Mouse (Mus musculus) layer of hippocampus, postnatal 25 days (tissue): Measurements from ENCODE around the gene Epb41l3. TPM values are rescaled to one million over a fixed set of nuclear protein-coding genes. Genes with fewer than 3 reads are reported as not detected.

Experiments used
- DNase-seq, 2 experiments: peaks; one replicate each; pipeline ENCODE4 v3.0.0; 2022; ENCODE audit warnings: mixed read lengths in 2 of 2, low spot score in 1 of 2; ENCODE audit errors: extremely low spot score in 1 of 2
- total RNA-seq, 2 experiments: library from RNA; stranded (reverse); gene quantifications; 2 replicates each; pipeline ENCODE4 v1.2.3; 2021

Epb41l3 gene
- total RNA-seq, 2 experiments from 2014 or later, result 127 to 132 TPM

DNA sequence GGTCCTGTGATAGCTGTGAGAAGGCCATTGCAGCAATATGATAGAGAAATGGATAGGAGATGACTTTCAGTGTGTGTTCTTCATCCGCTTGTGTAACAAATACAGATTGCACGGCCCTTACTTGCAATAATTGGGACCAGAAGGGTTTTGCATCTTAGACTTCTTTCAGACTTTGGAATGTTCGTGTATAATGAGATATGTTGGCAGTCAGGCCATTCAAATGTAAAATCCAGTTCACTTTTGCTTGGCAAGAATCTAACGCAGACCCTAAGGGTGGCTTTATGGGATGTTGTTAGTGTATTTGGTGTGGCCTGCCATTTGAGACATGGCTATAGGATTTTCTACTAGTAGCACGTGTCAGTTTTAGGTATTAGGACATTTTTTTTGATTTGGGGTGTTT is 102.5 kb downstream of the Epb41l3 start:
- DNase-seq, result no peak

- DNase-seq, result no peak
Observed at GRCm38 (mm10) chr17:69180905-69181559, 105.5 kb downstream of the Epb41l3 start.

DNA sequence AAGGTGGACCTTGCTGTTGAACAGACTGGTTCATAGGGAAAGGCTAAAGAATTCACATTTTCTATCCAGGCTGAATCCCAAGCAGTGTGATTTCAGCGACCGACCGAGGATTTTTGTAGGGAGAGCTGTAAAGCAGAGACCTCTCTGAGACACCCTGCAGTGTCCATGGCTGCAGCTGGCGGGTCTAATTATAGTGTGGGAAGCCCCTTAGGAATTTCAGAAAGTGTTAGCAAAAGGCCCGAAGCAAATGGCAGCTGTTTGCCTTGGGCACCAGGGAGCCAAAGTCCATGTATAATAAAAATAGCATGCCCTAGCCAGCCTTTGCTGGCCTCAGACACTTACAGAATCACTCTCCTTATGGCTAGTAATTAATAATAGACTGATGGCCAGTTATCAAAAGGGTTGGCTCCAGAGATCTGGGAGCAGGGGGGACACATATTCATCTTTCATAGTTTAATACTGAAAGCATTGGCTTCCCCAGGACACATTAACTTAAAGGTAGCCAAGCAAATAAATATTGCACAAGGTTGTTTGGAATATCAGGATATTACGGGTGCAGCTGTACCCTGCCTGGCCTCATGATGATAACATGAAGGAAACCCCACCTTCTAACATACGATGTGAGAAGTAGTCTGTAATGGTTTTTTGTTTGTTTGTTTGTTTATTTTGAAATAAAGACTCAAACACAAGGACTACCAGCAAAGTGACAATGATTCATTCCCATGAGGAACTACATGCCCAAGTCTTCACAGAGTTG is 106.3 kb downstream of the Epb41l3 start:
- no peak for DNase-seq

DNA sequence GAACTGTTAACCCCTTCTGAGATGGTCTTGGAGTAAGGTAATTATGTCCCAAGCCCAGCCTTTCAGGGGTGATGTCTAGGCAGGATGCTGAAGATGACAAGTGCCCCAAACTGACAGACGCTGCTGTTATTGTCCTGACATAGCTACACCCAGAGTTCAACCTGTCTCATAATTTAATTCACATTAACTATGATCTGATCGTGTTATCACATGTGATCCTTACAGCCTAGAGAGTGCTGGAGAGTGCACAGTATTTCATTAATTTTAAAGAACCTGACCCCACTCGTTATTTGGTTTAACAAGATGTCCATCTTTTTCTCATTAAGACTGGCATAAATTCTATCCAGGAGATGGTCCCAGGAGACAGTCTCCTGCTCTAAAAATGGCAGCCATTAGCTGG is 112.3 kb downstream of the Epb41l3 start:
- DNase-seq, result no peak

GRCm38 (mm10) chr17:69192863-69193493 is 117.5 kb downstream of the Epb41l3 start:
- no peak for DNase-seq

GRCm38 (mm10) chr17:69194599-69194998 is 119.1 kb downstream of the Epb41l3 start:
- DNase-seq, result no peak

- no peak for DNase-seq
Observed at GRCm38 (mm10) chr17:69195758-69196157, 120.3 kb downstream of the Epb41l3 start.

DNA sequence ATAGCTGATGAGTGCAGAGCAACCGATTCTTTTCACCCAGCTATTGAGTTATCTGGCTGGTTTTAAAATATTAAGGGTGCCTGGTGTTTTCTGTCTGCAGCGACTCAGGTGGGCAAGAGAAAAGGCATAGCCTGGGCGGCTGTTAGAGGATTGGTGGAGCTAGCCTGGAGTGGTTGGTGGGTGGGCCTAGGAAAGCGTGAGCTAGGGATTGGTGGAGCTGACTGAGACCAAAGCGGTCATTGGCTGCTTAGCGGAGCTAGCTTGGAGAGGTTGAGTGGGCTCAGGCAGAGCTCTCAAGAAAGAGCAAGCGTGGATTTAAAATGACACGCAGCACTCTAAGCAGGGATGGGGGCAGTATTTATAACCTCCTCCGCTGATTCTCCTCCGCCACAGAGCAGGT is 121.2 kb downstream of the Epb41l3 start:
- no peak for DNase-seq

GRCm38 (mm10) chr17:69198805-69199204 is 123.3 kb downstream of the Epb41l3 start:
- DNase-seq, result no peak

GRCm38 (mm10) chr17:69199827-69200226 is 124.3 kb downstream of the Epb41l3 start:
- no peak for DNase-seq

GRCm38 (mm10) chr17:69200936-69201335 is 125.5 kb downstream of the Epb41l3 start:
- no peak for DNase-seq

DNA sequence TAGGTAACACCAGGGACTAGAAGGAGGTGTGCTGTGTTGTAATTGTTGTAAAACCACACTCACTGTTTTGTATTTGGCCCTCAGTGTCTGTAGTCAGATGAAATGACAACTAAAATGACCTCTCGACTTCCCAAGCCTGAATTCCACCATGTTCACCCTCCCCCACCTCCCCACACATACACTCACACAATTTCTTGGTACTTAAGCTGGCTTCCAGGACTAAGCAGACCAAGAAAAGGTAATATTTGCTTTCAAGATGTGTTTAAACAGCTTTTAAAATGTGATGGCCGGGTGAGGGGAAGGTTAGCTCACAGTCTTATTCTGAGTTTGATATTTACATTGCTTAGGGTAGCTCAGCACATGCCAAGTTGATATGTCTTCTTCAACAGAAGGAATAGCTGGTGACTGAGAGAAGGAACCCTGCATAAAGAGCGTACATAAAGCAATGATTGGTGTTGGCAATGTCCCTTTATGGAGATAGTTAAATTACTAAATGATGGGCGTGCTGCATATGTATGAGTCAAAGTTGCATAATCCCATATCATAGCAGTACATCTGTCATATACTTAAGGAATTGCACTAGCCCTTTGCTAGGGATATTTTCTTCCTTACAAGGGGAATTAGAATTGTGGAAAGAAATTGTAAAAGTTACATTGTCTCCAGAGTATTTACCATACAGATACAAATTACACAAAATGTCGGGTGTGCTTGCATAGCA is 130.0 kb downstream of the Epb41l3 start:
- no peak for DNase-seq

DNA sequence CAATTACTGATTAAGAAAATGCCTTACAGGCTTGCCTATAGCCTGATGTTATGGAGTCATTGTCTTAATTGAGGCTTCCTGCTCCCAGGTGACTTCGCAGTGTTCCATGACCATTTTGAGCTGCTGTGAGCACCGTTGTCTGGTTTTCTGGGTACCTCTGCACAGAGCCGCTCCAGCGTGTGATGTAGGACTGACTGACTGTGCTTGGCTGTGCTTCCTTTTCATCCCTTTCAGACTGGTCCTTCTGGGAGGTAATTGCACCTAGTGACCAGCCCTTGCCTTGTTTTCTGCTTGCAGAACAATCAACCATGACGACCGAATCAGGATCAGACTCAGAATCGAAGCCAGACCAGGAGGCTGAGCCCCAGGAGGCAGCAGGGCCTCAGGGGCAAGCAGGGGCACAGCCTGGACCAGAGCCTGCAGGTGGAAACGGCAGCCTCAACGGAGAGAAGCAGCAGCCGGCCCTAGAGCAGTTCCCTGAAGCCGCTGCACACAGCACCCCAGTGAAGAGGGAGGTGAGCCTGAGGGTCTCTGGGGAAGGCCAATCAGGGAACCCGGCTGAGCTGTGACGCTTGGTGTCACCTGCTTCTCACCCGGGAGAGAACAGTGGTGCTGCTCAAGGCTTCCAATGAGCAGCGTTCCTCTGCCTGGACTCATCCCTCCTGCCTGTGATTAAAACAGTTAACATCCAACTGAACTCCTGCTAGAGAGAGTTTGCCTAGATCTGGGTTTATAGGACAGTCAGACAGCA is 132.3 kb downstream of the Epb41l3 start:
- DNase-seq, result no peak

GRCm38 (mm10) chr17:69211065-69211464 is 135.6 kb downstream of the Epb41l3 start:
- DNase-seq, result no peak

DNA sequence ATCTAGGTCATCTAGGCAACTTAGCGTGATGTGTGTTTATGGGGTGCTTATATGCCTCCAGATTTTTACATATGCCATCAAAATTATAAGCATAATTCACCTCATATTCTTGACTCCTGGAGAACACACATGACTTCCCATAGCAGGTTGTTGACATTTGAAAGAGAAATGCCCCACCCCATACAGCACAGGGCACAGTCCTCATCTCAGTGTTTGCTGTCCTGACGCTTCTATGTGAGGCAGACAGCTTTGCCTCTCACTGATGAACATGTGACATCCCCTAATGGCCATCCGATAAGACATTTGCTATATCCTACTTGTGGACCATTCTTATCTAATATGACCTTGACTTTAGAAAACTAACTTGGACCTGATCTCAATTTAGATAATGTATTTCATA is 140.6 kb downstream of the Epb41l3 start:
- DNase-seq, result no peak

DNA sequence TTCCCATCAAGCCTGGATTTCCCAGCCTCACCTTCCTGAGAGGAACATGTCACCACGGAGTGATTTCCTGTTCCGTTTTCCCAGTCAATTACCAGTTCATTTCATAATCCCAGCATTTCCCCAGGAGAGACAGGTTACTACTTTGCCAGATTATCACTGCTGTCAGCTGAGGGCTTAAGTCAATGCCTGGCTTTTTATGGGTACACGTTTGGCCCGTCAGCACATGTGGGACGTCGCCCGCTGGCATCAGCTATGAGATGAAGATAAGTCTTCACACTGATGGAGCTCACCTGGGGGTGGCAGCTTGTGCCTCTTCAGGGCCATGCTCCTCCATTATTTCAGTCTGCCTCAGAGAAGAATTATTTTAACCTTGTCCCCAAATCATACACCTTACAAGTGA is 145.4 kb downstream of the Epb41l3 start:
- DNase-seq, result no peak

- DNase-seq, result no peak
Observed at GRCm38 (mm10) chr17:69221377-69221776, 145.9 kb downstream of the Epb41l3 start.

DNA sequence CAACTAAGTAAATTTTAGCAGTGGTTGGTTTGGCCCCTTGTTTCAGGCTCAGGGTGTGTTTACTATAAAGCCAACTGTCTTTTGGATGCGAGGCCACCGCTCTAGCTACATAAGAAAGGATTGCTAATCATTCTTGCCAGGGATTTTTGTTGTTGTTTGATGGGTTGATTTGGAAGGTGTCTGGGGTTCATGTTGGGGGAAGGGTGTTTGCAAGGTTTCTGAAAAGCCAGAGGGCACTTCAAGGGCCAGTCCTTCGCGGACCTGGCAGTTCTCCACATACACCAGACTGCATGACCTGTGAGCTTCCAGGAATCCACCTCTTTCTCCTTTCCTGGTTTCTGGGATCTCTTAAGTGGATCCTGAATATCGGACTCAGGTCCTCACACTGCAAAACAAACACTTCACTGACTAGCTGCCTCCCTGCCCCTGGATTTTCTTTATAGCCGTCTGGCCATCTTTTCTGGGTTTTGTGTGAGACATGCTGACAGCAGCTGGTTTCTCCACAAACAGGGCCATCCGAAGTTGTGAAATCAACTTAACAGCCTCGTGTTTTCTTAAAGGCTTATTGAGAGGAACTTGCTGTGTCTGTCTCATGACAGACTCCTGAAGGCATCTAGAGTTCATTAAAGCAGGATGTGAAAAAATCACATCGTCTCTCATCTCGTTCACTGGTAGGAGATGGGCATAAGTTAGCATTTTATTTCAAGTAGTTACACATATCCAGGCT is 146.6 kb downstream of the Epb41l3 start:
- no peak for DNase-seq

- DNase-seq, result no peak
Observed at GRCm38 (mm10) chr17:69225996-69226395, 150.5 kb downstream of the Epb41l3 start.
